Mouse (Mus musculus): ENCODE data around the gene Ppp2r5d. TPM values are rescaled to one million over a fixed set of nuclear protein-coding genes. Genes with fewer than 3 reads are reported as not detected.

The Ppp2r5d gene
- total RNA-seq, 2 experiments from 2014 or later = 49.3 to 57.1 TPM

- ATAC-seq (replicated peaks; ENCODE audit: poor library complexity, severe bottlenecking) = no peak
Measured at GRCm38 (mm10) chr17:46724477-46725084, 19.7 kb upstream of the Ppp2r5d start.

- ATAC-seq (replicated peaks; ENCODE audit: poor library complexity, severe bottlenecking) = no peak
Measured at GRCm38 (mm10) chr17:46721077-46721476, 16.2 kb upstream of the Ppp2r5d start.

GRCm38 (mm10) chr17:46714756-46715481 lies 10.0 kb upstream of the Ppp2r5d start:
- ATAC-seq (replicated peaks; ENCODE audit: poor library complexity, severe bottlenecking) = no peak

GRCm38 (mm10) chr17:46713849-46714248 lies 8.9 kb upstream of the Ppp2r5d start:
- ATAC-seq (replicated peaks; ENCODE audit: poor library complexity, severe bottlenecking) = no peak

- no peak for ATAC-seq (replicated peaks; ENCODE audit: poor library complexity, severe bottlenecking)
Measured at GRCm38 (mm10) chr17:46712442-46712841, 7.5 kb upstream of the Ppp2r5d start.

- ATAC-seq (replicated peaks; ENCODE audit: poor library complexity, severe bottlenecking) = peak; percentile 33
Measured at GRCm38 (mm10) chr17:46711612-46712271, 6.8 kb upstream of the Ppp2r5d start.

GRCm38 (mm10) chr17:46710959-46711597 lies 6.2 kb upstream of the Ppp2r5d start, which contains the start of gene Pex6:
Gene Pex6 (plus strand): TSS chr17:46711463.
- ATAC-seq (replicated peaks; ENCODE audit: poor library complexity, severe bottlenecking) = peak; percentile 94

- no peak for ATAC-seq (replicated peaks; ENCODE audit: poor library complexity, severe bottlenecking)
Measured at GRCm38 (mm10) chr17:46706375-46707089, 1.6 kb upstream of the Ppp2r5d start.

- peak; percentile 18 for ATAC-seq (replicated peaks; ENCODE audit: poor library complexity, severe bottlenecking)
Measured at GRCm38 (mm10) chr17:46703971-46704886, 682 bp downstream of the Ppp2r5d start.

GRCm38 (mm10) chr17:46702506-46702905 lies 2.4 kb downstream of the Ppp2r5d start:
- ATAC-seq (replicated peaks; ENCODE audit: poor library complexity, severe bottlenecking) = no peak

- no peak for ATAC-seq (replicated peaks; ENCODE audit: poor library complexity, severe bottlenecking)
Measured at GRCm38 (mm10) chr17:46702100-46702499, 2.8 kb downstream of the Ppp2r5d start.

- ATAC-seq (replicated peaks; ENCODE audit: poor library complexity, severe bottlenecking) = no peak
Measured at GRCm38 (mm10) chr17:46701489-46701888, 3.4 kb downstream of the Ppp2r5d start.

GRCm38 (mm10) chr17:46699912-46700311 lies 5.0 kb downstream of the Ppp2r5d start:
- ATAC-seq (replicated peaks; ENCODE audit: poor library complexity, severe bottlenecking) = no peak

GRCm38 (mm10) chr17:46699245-46699644 lies 5.7 kb downstream of the Ppp2r5d start:
- ATAC-seq (replicated peaks; ENCODE audit: poor library complexity, severe bottlenecking) = no peak

- no peak for ATAC-seq (replicated peaks; ENCODE audit: poor library complexity, severe bottlenecking)
Measured at GRCm38 (mm10) chr17:46698515-46698914, 6.4 kb downstream of the Ppp2r5d start.

- no peak for ATAC-seq (replicated peaks; ENCODE audit: poor library complexity, severe bottlenecking)
Measured at GRCm38 (mm10) chr17:46694517-46695063, 10.3 kb downstream of the Ppp2r5d start.

GRCm38 (mm10) chr17:46691390-46691789 lies 13.5 kb downstream of the Ppp2r5d start:
- no peak for ATAC-seq (replicated peaks; ENCODE audit: poor library complexity, severe bottlenecking)

GRCm38 (mm10) chr17:46690665-46691064 lies 14.2 kb downstream of the Ppp2r5d start:
- no peak for ATAC-seq (replicated peaks; ENCODE audit: poor library complexity, severe bottlenecking)

- ATAC-seq (replicated peaks; ENCODE audit: poor library complexity, severe bottlenecking) = no peak
Measured at GRCm38 (mm10) chr17:46685913-46686312, 19.0 kb downstream of the Ppp2r5d start.

Data from granulocyte monocyte progenitor cell, adult 5-6 weeks (primary cell).